Mouse (Mus musculus) MEL (cell line): ENCODE results near the gene 1700088E04Rik. TPM values are rescaled to one million over a fixed set of nuclear protein-coding genes. Genes with fewer than 3 reads are reported as not detected.

Experiments
- DNase-seq: peaks from one replicate; pipeline ENCODE4 v3.0.0; 2011; ENCODE audit warnings: low read depth, low spot score
- H3K27ac ChIP-seq: 2 replicates; pipeline ENCODE4 v1.5.1; 2012; ENCODE audit warnings: low read depth, mild to moderate bottlenecking, control low read depth, low read length, moderate library complexity; ENCODE audit not compliant: control insufficient read depth
- H3K27me3 ChIP-seq, 2 experiments: fragments of 150-350 bp in 1 of 2; sonication (generic) in 1 of 2; 2 replicates each; pipeline ENCODE4 v1.6.1; 2012; ENCODE audit warnings: low read length in 2 of 2, mild to moderate bottlenecking in 2 of 2, improper control_type of control experiment in 1 of 2, moderate library complexity in 1 of 2; ENCODE audit not compliant: insufficient read depth in 2 of 2, control insufficient read depth in 1 of 2
- H3K36me3 ChIP-seq, 2 experiments: 2 replicates each; pipeline ENCODE4 v1.6.1; 2012 to 2014; ENCODE audit warnings: low read length in 2 of 2, improper control_type of control experiment in 1 of 2, inconsistent platforms in 1 of 2, mild to moderate bottlenecking in 1 of 2; ENCODE audit not compliant: insufficient read depth in 2 of 2, control insufficient read depth in 1 of 2
- H3K4me1 ChIP-seq, 2 experiments: fragments of 150-350 bp in 1 of 2; sonication (generic) in 1 of 2; 2 replicates each; pipeline ENCODE4 v1.6.1; 2012; ENCODE audit warnings: low read length in 2 of 2, improper control_type of control experiment in 1 of 2, mild to moderate bottlenecking in 1 of 2; ENCODE audit not compliant: insufficient read depth in 2 of 2, control insufficient read depth in 1 of 2
- H3K4me3 ChIP-seq, 2 experiments: fragments of 150-350 bp in 1 of 2; sonication (generic) in 1 of 2; 2 replicates each; pipeline ENCODE4 v1.5.1; 2012; ENCODE audit warnings: low read depth in 2 of 2, low read length in 2 of 2, mild to moderate bottlenecking in 2 of 2, moderate library complexity in 2 of 2, control low read depth in 1 of 2, improper control_type of control experiment in 1 of 2; ENCODE audit not compliant: control insufficient read depth in 1 of 2, insufficient read depth in 1 of 2
- H3K79me2 ChIP-seq: 2 replicates; pipeline ENCODE4 v1.6.1; 2012; ENCODE audit warnings: mild to moderate bottlenecking, low read length, moderate library complexity; ENCODE audit not compliant: control insufficient read depth, poor library complexity, insufficient read depth
- H3K9ac ChIP-seq: 2 replicates; pipeline ENCODE4 v1.6.1; 2012; ENCODE audit warnings: low read depth, mild to moderate bottlenecking, control low read depth, low read length, moderate library complexity; ENCODE audit not compliant: control insufficient read depth, poor library complexity, severe bottlenecking
- H3K9me3 ChIP-seq: fragments of 150-350 bp; sonication (generic); replicated peaks from 2 replicates; pipeline ENCODE4 v1.6.1; 2012; ENCODE audit warnings: mild to moderate bottlenecking, low read length, improper control_type of control experiment, moderate library complexity; ENCODE audit not compliant: insufficient read depth
- CHD2 ChIP-seq: IDR thresholded peaks from 2 replicates; pipeline ENCODE4 v1.6.1; 2011; ENCODE audit warnings: low read length, improper control_type of control experiment
- E2F4 ChIP-seq: IDR thresholded peaks from 2 replicates; pipeline ENCODE4 v1.6.1; 2011; ENCODE audit warnings: low read depth, low read length, improper control_type of control experiment, borderline replicate concordance
- ELF1 ChIP-seq: IDR thresholded peaks from 2 replicates; pipeline ENCODE4 v1.6.1; 2014; ENCODE audit warnings: low read depth, mild to moderate bottlenecking, inconsistent platforms, low read length, improper control_type of control experiment, moderate library complexity
- GABPA ChIP-seq: IDR thresholded peaks from 2 replicates; pipeline ENCODE4 v1.6.1; 2012; ENCODE audit warnings: low read depth, mild to moderate bottlenecking, inconsistent platforms, low read length, improper control_type of control experiment, moderate library complexity
- GATA1 ChIP-seq: IDR thresholded peaks from 2 replicates; pipeline ENCODE4 v1.6.1; 2011; ENCODE audit warnings: low read depth, low read length, improper control_type of control experiment
- JUND ChIP-seq: IDR thresholded peaks from 2 replicates; pipeline ENCODE4 v1.6.1; 2011; ENCODE audit warnings: low read depth, mild to moderate bottlenecking, improper control_type of control experiment, low read length
- MAX ChIP-seq: IDR thresholded peaks from 2 replicates; pipeline ENCODE4 v1.6.1; 2011; ENCODE audit warnings: low read length, improper control_type of control experiment
- MEF2A ChIP-seq: IDR thresholded peaks from 2 replicates; pipeline ENCODE4 v1.6.1; 2014; ENCODE audit warnings: low read depth, mild to moderate bottlenecking, inconsistent platforms, low read length, improper control_type of control experiment; ENCODE audit not compliant: poor library complexity, insufficient replicate concordance, severe bottlenecking; ENCODE audit errors: extremely low read depth
- MXI1 ChIP-seq: IDR thresholded peaks from 2 replicates; pipeline ENCODE4 v1.6.1; 2011; ENCODE audit warnings: mild to moderate bottlenecking, low read depth, low read length, improper control_type of control experiment
- MYC ChIP-seq: IDR thresholded peaks from 2 replicates; pipeline ENCODE4 v1.6.1; 2011; ENCODE audit warnings: low read depth, mild to moderate bottlenecking, low read length, improper control_type of control experiment, moderate library complexity
- NELFE ChIP-seq: IDR thresholded peaks from 2 replicates; pipeline ENCODE4 v1.6.1; 2011; ENCODE audit warnings: low read depth, low read length, improper control_type of control experiment
- NRF1 ChIP-seq: IDR thresholded peaks from 2 replicates; pipeline ENCODE4 v1.6.1; 2014; ENCODE audit warnings: low read depth, mild to moderate bottlenecking, inconsistent platforms, low read length, improper control_type of control experiment, moderate library complexity; ENCODE audit not compliant: poor library complexity, insufficient read depth, severe bottlenecking
- POLR2A ChIP-seq, 2 experiments: IDR thresholded peaks; 2 replicates each; pipeline ENCODE4 v1.6.1; 2011 to 2012; ENCODE audit warnings: low read length in 2 of 2, mild to moderate bottlenecking in 2 of 2, control low read depth in 1 of 2, improper control_type of control experiment in 1 of 2, low read depth in 1 of 2, moderate library complexity in 1 of 2; ENCODE audit not compliant: control insufficient read depth in 1 of 2, insufficient read depth in 1 of 2, poor library complexity in 1 of 2
- POLR2AphosphoS2 ChIP-seq: IDR thresholded peaks from 2 replicates; pipeline ENCODE4 v1.6.1; 2011; ENCODE audit warnings: low read length, improper control_type of control experiment
- RAD21 ChIP-seq: IDR thresholded peaks from 2 replicates; pipeline ENCODE4 v1.6.1; 2011; ENCODE audit warnings: mild to moderate bottlenecking, low read depth, low read length, improper control_type of control experiment
- RCOR1 ChIP-seq: IDR thresholded peaks from 2 replicates; pipeline ENCODE4 v1.6.1; 2012; ENCODE audit warnings: low read depth, mild to moderate bottlenecking, inconsistent platforms, low read length, improper control_type of control experiment
- SIN3A ChIP-seq: IDR thresholded peaks from 2 replicates; pipeline ENCODE4 v1.6.1; 2012; ENCODE audit warnings: low read length, improper control_type of control experiment, inconsistent platforms
- SMC3 ChIP-seq: IDR thresholded peaks from 2 replicates; pipeline ENCODE4 v1.6.1; 2011; ENCODE audit warnings: low read depth, low read length, improper control_type of control experiment
- TAL1 ChIP-seq: IDR thresholded peaks from 2 replicates; pipeline ENCODE4 v1.6.1; 2012; ENCODE audit warnings: mild to moderate bottlenecking, inconsistent platforms, low read length, moderate library complexity, mixed read lengths
- USF1 ChIP-seq: IDR thresholded peaks from 2 replicates; pipeline ENCODE4 v1.6.1; 2014; ENCODE audit warnings: low read depth, mild to moderate bottlenecking, inconsistent platforms, low read length, improper control_type of control experiment, moderate library complexity
- USF2 ChIP-seq, 2 experiments: IDR thresholded peaks; 2 replicates each; pipeline ENCODE4 v1.6.1; 2011 to 2012; ENCODE audit warnings: improper control_type of control experiment in 2 of 2, low read length in 2 of 2, borderline replicate concordance in 1 of 2, inconsistent platforms in 1 of 2, low read depth in 1 of 2, mild to moderate bottlenecking in 1 of 2; ENCODE audit not compliant: insufficient read depth in 1 of 2
- ZC3H11A ChIP-seq: IDR thresholded peaks from 2 replicates; pipeline ENCODE4 v1.6.1; 2012; ENCODE audit warnings: low read depth, mild to moderate bottlenecking, inconsistent platforms, low read length, improper control_type of control experiment
- ZKSCAN1 ChIP-seq: IDR thresholded peaks from 2 replicates; pipeline ENCODE4 v1.6.1; 2012; ENCODE audit warnings: low read depth, mild to moderate bottlenecking, inconsistent platforms, low read length, improper control_type of control experiment, moderate library complexity
- ZMIZ1 ChIP-seq: IDR thresholded peaks from 2 replicates; pipeline ENCODE4 v1.6.1; 2012; ENCODE audit warnings: low read depth, mild to moderate bottlenecking, inconsistent platforms, low read length, improper control_type of control experiment, moderate library complexity
- ZNF384 ChIP-seq: IDR thresholded peaks from 2 replicates; pipeline ENCODE4 v1.6.1; 2012; ENCODE audit warnings: low read depth, mild to moderate bottlenecking, inconsistent platforms, low read length, improper control_type of control experiment
- polyA plus RNA-seq, 2 experiments: library from polyadenylated mRNA; stranded (reverse) in 1 of 2; unstranded in 1 of 2; fragments of >175 nt in 1 of 2; fragments of >200 nt in 1 of 2; gene quantifications; 2 replicates each; pipeline versions ENCODE4 v1.2.1 to v1.2.4; 2012; ENCODE audit warnings: low replicate concordance in 2 of 2, low read depth in 1 of 2; ENCODE audit not compliant: insufficient read length in 2 of 2, insufficient read depth in 1 of 2, missing spikeins in 1 of 2
- total RNA-seq: library from RNA; depleted of rRNA; stranded (reverse); fragments of 300-350 nt; gene quantifications from 2 replicates; pipeline ENCODE4 v1.2.3, GENCODE M21; 2012

1700088E04Rik gene
- total and polyA plus RNA-seq, 3 experiments: 4.9 to 9.3 TPM; not detected in 1

DNA sequence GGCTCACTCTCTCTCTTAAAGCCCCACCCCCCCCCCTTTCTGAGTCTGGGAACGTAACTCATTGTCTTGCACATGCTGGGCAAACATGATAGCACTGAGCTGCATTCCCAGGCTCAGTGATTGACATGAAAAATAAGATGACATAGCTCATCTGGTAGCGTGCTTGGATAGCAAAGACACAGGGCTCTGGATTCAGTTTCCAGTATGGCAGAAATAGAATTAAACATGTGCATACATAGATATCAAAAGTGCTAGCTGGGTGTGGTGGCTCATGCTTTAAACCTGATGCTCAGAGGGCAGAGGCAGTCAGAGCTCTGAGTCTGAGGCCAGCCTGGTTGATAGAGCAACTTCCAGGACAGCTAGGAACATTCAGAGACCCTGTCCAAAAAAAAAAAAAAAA is 35.2 kb downstream of the 1700088E04Rik start:
- Histone ChIP-seq H3K79me2 (no peaks in the 10 kb centered on the region; the same call in 1 of the 2 replicates), H3K9me3 (no peaks in the 10 kb centered on the region), H3K36me3 (peaks cover 0 to 6% of the 10 kb centered on the region in 2 experiments; a peak in 2 of 4 replicates)
- no peak for TF ChIP-seq MXI1
- TF ChIP-seq E2F4: no peak
- TF ChIP-seq POLR2AphosphoS2: no peak
- TF ChIP-seq RCOR1: no peak
- TF ChIP-seq JUND: no peak
- TF ChIP-seq ZNF384: no peak
- no peak for TF ChIP-seq RAD21
- no peak for TF ChIP-seq MEF2A
- no peak for TF ChIP-seq SIN3A
- no peak for TF ChIP-seq POLR2A (IDR thresholded peaks at IDR 0.05; ENCODE audit: control insufficient read depth in 1 of 2, insufficient read depth in 1 of 2, low read depth in 1 of 2, low read length in 2 of 2, poor library complexity in 1 of 2)
- TF ChIP-seq NELFE: no peak
- no peak for TF ChIP-seq ZKSCAN1
- TF ChIP-seq, all 39 proteins: peak for 0
- H3K9ac ChIP-seq: no peak overlapping the region
- H3K4me3 ChIP-seq: no peak overlapping the region
- H3K27me3 ChIP-seq: no peaks in the 10 kb centered on the region
- H3K27ac ChIP-seq: no peak overlapping the region
- H3K4me1 ChIP-seq: peaks cover 3 to 8% of the 10 kb centered on the region in 2 experiments; a peak in 3 of 4 replicates
- no peak for DNase-seq

DNA sequence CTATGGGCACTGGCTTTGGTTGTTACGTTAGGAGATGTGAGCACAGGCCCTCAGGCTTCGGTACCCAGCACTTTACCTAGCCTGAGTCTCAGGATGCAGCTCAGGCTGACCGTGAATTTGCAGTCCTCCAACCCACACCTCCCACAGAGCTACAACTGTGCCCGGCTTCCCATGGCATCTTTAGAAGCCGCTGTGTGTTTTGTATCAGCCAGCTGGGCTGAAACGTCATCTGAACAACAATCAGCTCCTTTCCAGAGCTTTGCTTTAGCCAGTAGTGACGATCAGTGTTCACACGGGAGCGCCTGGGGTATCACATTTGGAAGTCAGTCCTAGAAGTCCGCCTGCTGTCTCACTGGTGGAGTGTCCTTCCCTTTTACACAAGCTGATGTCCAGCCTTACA is 37.8 kb downstream of the 1700088E04Rik start:
- Histone ChIP-seq H3K4me1 (peaks cover 0 to 2% of the 10 kb centered on the region in 2 experiments; a peak in 1 of 4 replicates), H3K36me3 (0 out of 4 replicates have a peak, but pooled peaks cover 0 to 3% of the 10 kb centered on the region in 2 experiments), H3K27ac (no peak overlapping the region), H3K79me2 (no peaks in the 10 kb centered on the region), H3K4me3 (no peak overlapping the region), H3K9me3 (no peaks in the 10 kb centered on the region), H3K27me3 (no peaks in the 10 kb centered on the region), H3K9ac (no peak overlapping the region)
- TF ChIP-seq USF1 (no peak), SIN3A (no peak), NRF1 (no peak), USF2 (IDR thresholded peaks at IDR 0.05; ENCODE audit: borderline replicate concordance in 1 of 2, insufficient read depth in 1 of 2, low read depth in 1 of 2, low read length in 2 of 2) (no peak), CHD2 (no peak), GATA1 (no peak), NELFE (no peak), MXI1 (no peak), MAX (no peak), ZMIZ1 (no peak), SMC3 (no peak), GABPA (no peak), ZC3H11A (no peak), MYC (no peak), RCOR1 (no peak), ELF1 (no peak), TAL1 (no peak)
- no peak for DNase-seq
